Mouse (Mus musculus): ENCODE data around the gene Ttll10. TPM values are rescaled to one million over a fixed set of nuclear protein-coding genes. Genes with fewer than 3 reads are reported as not detected.

Ttll10 gene
- not detected for total RNA-seq (2021)
- long read RNA-seq, experiment 1, result 0 reads
- long read RNA-seq, experiment 2, result 0 reads

GRCm38 (mm10) chr4:156059261-156059660 is at the start of gene Ttll10:
Gene Ttll10, minus strand, starts transcription at chr4:156059414.
- no peak for DNase-seq

DNA sequence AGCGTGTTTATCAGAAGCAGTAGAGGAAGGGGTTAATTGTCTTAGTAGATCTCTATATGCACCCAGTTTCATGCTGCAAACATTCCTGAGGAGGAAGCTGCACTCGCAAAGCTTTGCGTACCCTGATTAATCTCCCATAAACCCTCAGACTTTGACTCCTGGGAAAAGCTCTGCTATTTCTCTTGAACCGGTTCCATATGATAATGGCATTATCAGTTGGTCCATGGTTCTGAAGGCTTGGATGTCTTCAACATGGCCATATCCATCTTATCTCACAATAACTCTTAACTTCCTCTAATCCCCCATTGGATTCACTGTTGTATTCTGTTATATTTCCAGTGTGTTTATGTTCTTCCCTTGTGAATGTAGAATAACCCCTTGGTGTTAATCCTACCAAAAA is 44.1 kb upstream of the Ttll10 start:
- no peak for DNase-seq

DNA sequence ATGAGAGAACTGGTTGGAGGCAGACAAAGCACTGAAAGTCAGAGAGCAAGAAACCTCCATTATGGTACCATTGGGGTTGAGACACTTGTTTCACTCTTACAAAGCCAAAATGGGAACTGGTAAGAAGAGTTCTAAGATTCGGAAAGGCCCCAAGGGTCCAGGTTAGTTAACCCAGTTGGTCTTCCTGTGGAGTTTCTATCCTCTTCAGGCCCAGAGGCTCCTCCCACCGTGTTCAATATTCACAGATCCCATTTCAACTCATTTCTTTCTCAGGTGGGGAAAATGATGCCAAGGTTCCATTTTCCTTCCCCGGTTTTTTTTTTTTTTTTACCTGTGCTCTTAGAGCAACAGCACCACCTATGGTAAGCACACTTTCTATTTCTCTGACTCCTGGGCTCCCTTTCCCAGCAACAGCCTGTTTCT is 42.3 kb upstream of the Ttll10 start:
- no peak for DNase-seq

GRCm38 (mm10) chr4:156100501-156100900 is 41.3 kb upstream of the Ttll10 start:
- DNase-seq, result no peak

DNA sequence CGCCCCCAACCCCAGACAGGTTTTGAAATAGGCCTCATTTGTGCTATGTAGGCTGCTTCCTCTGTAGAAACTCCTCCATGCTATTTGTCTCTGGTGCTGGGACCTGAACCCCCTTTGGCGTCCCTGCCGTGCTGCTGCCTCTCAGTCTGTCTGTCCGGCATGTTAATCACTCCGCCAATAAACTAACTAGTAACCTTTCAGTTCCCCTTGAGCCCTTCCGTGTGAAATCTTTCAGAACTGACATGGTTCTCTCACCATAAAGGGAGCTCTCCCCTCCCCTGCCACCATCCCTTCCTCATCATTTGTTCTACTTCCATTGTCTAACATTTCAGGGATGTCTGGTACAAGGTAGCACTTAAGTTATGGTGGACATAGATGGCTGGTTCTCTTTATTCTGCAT is 40.2 kb upstream of the Ttll10 start:
- DNase-seq, result no peak

GRCm38 (mm10) chr4:156097770-156098366 is 38.7 kb upstream of the Ttll10 start:
- DNase-seq, result no peak

DNA sequence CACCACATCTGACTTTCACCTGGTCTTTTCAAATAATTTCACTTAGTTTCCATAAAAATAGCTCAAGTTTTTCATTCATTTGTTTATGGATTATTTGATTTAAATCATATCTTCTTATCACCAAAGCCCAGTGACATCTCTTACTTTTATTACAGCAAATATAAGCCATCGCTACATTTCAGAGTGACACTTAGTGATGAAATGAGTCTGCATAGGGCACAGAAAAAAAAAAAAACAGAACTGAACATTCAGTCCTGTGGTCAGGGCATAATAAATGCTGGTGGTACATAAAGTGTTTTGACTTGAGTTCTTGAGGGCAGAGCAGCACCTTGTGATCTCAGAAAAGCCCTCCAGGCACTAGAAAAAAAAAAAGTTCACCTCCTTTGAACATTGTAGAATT is 37.0 kb upstream of the Ttll10 start:
- DNase-seq, result no peak

GRCm38 (mm10) chr4:156093758-156094157 is 34.5 kb upstream of the Ttll10 start:
- no peak for DNase-seq

- no peak for DNase-seq
Measured at GRCm38 (mm10) chr4:156092765-156093164, 33.6 kb upstream of the Ttll10 start.

DNA sequence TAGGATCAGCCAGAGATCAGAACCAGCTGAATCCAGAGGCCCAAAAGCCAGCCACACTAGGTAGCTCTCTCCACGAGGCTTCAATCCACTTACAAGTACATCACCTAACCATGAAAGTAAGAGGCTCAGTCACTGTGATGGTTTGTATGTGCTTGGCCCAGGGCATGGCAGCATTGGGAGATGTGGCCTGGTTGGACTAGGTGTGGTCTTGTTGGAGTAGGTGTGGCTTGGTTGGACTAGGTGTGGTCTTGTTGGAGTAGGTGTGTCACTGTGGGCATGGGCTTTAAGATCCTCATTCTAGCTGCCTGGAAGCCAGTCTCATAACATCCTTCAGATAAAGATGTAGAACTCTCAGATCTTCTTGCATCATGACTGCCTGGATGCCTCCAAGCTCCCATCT is 32.0 kb upstream of the Ttll10 start:
- DNase-seq, result no peak

DNA sequence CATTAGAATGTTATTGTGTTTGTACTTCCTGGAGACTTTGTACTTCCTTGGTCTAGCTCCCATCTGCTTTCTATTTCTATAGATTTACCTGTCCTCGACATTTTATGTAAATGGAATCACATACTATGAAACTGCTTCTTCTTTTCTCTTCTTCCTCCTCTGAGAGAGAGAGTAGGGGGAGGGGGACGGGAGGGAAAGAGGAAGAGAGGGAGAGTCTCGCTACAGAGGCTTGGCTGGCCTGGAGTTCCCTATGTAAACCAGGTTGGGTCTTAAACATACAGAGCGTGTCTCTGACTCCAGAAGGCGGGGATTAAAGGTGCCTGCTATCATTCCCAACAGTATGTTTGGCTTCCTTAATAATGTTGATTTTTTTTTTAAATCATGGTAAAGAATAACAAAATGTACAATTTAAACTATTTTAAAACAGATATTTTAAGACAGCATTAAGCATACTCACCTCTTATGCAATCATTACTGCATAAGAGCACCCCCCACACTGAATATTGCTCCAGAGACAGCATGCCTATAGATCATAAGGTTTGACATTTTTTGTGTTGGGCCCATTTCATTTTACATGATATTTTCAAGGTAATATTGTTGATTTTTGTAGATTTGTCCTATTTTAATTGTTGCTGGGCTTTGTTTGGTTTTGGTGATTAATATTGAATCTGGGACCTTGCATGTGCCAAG is 28.3 kb upstream of the Ttll10 start:
- DNase-seq, result no peak

DNA sequence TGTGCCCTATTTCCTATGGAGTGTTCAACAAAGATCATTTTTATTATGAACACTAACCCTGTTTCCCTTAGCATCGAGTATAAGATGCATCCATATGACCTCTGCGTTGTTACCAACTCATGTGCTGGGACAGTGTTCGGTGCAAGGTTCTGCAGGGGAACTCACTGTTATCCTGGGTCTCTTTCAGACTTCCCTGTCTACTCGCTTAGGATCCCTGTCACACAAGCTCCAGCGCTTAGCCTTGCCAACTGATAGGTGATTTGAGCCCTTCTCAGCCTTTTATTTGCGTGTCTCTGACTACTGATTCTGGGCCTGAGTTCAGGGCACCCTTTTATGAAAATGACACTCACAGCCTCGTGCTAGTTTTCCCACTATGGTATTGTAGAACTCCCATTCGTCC is 26.0 kb upstream of the Ttll10 start:
- no peak for DNase-seq

- DNase-seq, result no peak
Measured at GRCm38 (mm10) chr4:156084096-156084879, 25.1 kb upstream of the Ttll10 start.

DNA sequence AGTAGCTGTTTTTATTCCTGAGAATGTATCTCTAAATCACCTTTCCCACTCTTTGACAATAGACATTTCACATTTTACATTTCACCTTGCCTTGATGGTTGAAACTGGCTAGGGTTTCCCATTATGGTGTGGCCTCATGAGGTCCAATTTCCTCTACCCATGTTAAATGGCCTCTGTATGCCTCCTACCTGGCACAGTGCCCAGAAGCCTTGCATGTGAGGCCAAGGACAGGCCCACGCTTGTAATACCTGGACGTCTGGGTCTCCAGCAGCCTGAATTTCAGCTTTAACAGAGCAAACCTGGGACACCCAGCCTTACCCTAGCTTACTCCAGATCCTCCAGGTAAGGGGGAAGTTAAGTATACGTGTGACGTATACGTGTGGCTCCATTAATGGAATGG is 24.1 kb upstream of the Ttll10 start:
- DNase-seq, result no peak

GRCm38 (mm10) chr4:156082621-156083234 is 23.5 kb upstream of the Ttll10 start:
- no peak for DNase-seq

DNA sequence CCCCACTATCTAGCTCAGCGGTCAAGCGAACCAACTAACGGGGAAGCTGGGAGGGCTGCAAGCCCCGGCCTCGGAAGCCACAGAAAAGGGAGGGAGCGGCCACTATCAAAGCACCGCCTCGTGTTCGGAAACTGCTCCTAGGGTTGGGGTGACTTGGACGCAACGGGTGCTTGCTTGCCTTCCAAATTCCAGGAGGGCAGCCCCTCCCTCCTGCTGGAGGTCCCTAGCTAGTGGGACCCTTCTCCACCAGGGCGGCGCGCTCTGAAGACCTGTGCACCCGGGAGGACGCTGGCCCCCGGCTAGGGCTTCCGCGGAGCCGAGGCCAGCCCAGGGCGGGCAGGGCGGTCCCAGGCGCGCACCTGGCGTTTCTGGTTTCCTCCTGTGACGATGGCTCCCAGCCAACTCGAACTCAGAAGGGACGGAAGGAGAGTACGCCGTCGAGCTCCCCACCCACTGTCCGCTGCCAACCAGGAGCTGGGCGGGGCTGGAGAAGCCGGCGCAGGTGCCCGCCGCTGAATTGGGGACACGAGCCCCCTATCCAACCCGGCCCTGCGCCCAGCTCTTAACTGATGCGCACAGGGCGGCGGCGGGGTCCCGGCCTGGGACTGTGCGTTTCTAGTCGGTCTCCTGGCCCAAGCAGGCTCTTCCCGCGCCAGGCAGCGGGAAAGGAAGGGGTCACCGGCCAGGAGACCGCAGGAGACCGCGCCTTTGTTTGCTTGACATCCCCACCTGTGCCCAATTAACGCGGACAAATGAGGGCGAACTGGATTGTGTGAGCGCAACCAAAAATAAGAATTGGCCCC is 18.5 kb upstream of the Ttll10 start:
- peak; percentile 36 for DNase-seq

DNA sequence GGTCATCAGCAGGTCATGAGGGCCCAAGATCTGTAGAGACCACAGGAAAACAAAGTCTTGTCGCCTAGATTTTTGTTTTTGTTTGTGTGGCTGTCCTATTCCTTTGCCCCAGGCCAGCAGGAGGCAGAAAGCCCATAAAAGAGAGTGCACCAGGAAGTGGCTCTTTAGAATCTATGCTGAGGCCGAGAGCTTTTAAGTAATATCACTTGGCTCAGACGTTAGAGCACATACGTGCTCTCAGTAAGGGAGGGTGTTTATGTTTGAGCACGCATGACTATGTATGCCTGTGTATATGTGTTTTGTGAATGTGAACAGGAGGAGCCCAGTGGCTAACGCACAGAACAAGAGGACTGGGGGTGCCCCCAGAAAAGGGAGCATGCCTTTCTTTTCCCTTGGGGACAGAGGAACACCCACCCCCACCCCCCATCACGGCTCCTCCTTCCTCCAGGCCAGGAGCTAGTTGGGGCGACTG is 17.7 kb upstream of the Ttll10 start:
- DNase-seq, result no peak

GRCm38 (mm10) chr4:156070716-156071115 is 11.5 kb upstream of the Ttll10 start:
- no peak for DNase-seq

GRCm38 (mm10) chr4:156070276-156070675 is 11.1 kb upstream of the Ttll10 start:
- peak; percentile 28 for DNase-seq

DNA sequence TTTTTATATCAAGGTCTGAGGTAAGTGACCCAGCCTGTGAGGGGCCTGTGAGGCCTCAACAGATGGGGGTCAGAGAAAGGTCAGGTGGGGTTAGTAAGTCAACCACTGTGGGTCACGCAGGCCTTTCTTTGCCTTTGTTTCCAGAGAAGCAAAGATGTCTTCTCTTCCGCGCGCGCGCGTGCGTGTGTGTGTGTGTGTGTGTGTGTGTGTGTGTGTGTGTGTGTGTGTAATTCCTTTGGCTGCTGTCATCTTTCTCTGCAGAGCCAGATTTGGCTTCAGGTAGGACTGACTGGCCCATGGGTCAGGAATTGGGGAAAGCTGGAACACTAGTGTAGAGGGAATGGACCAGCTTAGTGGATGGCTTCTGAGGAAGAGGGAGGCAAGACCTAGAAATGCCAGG is 10.5 kb upstream of the Ttll10 start:
- no peak for DNase-seq

DNA sequence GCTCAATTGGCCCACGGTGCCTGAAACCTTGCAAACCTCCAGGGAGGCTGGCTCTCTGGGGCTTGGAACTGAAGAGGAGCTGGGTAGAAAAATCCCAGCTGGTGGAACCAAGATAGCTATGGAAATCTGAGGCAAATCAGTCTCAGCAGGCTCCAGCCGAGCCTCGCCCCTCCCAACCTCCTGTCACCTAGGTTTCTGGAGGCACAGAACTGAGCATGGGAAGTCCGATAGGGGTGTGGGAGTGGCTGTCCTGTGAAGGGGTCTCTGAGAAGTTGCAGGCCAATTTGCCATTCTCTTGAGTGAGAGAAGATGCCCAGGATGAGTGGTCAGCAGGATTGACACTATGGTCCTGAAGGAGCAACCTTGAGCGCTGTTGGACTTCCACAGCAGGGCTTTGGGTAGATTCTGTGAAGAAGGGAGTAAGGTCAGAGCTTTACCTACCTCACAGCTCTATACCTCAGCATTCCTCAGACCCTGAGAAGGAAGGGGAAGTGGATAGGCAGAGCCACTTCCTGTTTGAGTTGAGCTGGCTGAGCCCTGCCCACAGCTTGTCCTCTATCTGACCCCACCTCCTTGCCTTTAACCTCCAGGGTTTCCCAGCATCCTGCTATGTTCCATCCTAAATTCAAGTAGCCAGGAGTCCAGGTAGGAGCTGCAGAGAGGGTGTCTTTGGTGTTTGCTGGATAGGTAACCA is 8.2 kb upstream of the Ttll10 start:
- DNase-seq, result no peak
